Mouse (Mus musculus) B cell, adult 2 months (primary cell): ENCODE results near the gene Ciz1.
A peak's percentile ranks its signal among the peaks of the same experiment; 100 is the strongest.
"Not testable (repeated sequence)": the region's sequence is repeated elsewhere in the genome, so short reads cannot be mapped to it uniquely, and the experiment has no call there.

ENCODE experiments used
- DNase-seq, 2 experiments: peaks; one replicate each; pipeline ENCODE4 v3.0.0; 2022

Gene Ciz1

GRCm38 (mm10) chr2:32348311-32348710 lies 3.8 kb upstream of the Ciz1 start:
- DNase-seq: no peak

DNA sequence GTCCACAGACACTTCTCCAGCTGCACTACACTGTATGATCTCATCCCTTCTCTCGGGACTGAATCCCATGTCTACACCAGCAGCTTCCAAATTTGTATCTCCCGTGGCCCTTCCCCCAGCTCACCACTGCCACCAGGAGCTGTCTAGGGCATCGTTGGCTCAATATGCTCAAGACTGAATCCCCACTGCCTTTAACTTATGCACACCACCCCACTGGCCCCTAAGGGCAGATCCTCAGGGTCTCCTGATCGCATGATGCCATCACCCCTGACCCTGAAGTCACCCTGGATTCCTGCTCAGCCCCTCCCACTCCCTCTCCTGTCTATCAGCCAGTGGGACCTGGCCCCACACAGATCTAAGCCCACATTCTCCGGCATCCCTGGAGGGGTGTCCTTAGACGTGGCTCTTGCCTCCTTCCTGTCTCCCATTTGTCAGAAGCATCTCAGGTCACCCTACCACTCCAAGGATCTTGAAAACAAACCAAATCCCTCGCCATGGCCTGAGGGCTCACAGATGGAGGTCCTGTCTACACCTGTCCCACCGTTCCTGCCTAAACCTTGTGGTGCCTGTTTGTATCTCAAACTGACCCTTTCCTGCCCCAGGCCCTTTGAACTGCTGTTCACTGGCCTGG lies 2.4 kb upstream of the Ciz1 start:
- DNase-seq: no peak

GRCm38 (mm10) chr2:32350471-32351051 lies 1.6 kb upstream of the Ciz1 start:
- peak in 1 of 2 experiments; percentile 6 for DNase-seq

DNA sequence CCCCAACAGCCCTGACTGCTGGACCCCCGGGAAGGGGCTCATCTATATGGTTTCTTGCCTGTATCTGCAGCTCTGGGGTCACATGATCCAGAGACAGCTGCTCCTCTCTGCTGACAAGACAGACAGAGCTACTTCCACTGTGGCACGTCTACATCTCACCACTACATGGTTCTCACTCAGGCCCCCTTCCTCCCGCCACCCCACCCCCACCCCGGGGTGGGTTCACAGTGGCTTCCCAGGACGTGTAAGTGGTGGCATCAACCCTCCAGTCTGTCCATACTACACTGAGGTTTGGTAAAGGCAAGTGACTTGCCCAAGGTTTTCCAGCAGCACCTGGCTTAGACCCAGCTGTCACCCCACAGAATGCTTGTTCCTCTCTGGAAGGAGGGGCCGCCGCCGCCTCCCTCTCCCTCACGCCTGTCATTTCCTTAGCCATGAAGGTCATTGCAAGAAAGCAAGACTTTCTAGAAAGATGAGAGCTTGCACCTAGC lies 611 bp upstream of the Ciz1 start:
- DNase-seq: peak in 1 of 2 experiments; percentile 10

GRCm38 (mm10) chr2:32353007-32353542 lies 948 bp downstream of the Ciz1 start, which contains the start of gene Dnm1:
TSS of gene Dnm1 (minus strand) at chr2:32353338.
- peak; percentile 94 for DNase-seq

GRCm38 (mm10) chr2:32353836-32354235 lies 1.7 kb downstream of the Ciz1 start:
- no peak for DNase-seq

GRCm38 (mm10) chr2:32354336-32354895 lies 2.3 kb downstream of the Ciz1 start:
- DNase-seq: no peak

DNA sequence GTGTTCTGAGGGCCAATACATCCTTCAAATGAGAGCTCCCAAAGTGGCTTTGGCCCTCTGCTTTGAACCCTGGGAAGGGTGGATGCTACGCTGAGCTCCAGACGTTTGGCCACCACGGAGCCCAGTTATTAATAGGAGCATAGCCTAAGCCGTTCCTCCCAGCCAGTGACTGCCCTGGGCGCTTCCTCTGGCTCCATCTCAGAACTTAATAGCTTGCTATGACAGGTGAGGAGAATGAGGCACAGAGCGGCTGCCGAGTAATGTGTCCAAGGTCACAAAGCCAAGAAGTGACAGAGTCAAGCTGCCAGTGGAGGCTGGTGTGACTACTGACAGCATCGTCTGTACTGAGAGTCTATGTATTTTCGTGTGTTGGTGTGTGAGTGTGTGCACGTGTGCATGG lies 4.1 kb downstream of the Ciz1 start:
- DNase-seq: no peak

- no peak for DNase-seq
Observed at GRCm38 (mm10) chr2:32357710-32358109, 5.6 kb downstream of the Ciz1 start.

DNA sequence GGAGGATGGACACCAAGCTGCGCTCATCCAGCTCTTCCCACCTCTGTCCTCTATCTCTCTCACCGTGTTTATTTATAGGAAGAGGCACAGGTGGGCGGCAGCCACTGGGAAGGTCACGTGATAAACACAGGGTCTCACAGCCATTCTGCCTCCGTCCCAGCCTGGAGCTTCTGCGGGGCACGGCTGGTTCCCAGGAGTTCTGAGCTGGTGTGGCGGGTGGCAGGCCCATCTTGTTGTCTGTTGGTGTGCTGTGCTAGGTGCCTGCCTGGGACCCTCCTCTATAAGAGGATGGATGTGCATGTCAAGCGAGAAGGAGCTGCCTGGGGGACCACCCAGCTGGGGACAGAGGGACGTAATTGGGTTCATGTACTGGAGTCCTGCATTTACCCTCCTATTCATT lies 6.3 kb downstream of the Ciz1 start:
- no peak for DNase-seq

DNA sequence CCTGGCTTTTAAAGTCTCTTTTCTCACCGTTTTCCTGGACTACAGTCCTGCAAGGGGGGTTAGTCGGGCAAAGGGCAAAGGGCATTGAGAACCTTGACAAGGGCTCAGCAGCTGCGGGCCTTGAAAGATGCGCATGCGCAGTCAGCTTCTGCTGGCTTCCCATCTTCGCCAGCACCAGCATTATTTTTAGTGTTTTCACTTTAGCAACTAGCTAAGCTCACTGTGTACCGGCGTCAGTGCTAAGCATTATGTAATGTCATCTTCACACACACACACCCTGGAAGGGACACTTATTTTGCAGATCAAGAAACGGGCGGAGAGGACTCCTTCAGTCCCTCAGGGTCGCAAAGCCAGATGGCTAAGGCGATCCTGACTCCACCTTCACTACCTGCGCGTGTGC lies 8.6 kb downstream of the Ciz1 start:
- DNase-seq: peak; percentile 66 to 67

DNA sequence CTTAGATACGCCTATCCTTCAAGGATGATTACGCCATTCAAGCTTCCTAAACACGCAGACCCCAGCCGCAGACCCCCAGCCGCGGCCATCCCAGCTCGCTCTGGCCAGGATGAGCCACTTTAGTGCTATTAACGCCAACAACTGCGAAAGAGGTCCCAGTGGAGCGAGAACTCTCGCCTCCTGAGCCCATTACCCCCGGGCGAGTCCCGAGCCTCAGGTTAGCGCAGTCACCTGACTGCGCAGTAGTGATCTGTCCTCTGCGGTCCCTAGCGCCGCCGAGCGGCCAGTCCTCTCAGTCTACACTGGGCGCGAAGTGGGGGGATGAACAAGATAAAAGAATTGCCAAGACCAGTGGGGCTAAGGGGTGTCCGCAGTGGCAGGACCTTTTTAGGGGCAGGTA lies 9.3 kb downstream of the Ciz1 start:
- DNase-seq: peak; percentile 77 to 79

DNA sequence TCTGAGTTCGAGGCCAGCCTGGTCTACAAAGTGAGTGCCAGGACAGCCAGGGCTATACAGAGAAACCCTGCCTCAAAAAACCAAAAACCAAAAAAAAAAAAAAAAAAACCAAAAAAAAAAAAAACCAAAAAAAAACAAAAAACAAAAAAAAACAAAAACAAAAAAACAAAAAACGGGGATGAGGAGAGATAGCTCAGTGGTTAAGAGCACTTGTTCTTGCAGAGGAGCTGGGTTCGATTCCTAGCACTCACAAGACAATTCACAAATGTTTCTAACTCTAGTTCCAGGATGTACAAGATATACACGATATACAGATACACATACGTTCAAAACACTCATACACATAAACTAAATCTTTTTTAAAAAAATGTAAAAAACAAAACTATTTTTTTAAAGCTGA lies 10.1 kb downstream of the Ciz1 start:
- DNase-seq: not testable (repeated sequence)

DNA sequence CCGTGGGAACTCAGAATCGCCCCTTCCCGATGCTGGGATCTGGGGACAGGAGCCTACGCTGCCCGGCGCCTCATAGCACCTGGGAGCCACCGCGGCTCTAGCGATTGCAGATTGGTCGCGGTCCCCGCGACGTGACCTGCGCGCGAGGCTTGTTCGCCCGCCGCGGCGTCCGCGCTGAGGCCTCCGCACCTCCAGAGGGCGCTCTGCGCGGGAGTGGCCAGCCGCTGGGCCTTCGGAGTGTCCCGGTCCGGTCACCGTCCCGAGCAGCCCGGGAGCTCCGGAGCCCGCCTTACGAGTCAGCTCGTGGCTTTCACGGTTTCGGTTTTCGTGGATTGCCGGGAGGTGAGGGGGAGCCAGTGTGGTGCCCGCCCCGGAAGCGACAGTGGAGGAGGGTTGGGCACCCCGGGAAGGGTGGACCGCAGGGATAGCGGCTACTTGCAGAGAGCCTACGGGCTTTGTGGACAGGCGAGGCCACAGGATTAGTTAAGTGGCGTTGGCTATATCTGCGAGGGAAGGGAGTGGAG lies 10.8 kb downstream of the Ciz1 start:
- DNase-seq: peak; percentile 93 to 95

DNA sequence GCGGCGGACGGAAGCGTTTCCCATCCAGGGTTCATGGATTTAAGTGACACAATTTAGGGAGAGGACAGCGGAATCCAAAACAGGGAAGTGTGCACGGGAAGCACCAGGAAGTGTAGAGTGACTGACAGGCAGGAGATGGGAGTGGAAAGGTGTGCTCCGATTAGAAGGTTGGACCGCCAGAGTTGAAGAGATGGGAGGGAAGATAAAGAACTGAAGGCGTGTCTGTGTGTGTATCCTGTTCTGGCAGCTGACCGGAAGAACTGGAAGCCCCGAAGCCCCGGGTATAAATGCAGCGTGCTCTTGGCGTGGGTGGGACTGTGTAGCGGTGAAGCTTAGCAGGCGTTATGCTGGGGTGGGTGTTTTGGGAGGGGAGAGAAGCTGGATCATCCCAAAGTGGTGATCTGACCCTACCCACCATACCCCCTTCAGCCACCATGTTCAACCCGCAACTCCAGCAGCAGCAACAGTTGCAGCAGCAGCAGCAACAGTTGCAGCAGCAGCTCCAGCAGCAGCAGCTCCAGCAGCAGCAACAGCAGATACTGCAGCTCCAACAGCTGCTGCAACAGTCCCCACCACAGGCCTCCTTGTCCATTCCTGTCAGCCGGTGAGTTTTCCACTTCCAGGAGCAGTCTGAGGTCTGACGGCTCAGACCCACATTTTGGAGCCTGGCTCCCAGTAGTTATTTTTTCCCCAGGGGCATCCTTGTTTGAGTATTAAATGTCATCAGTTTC lies 11.4 kb downstream of the Ciz1 start:
- peak; percentile 31 to 34 for DNase-seq

GRCm38 (mm10) chr2:32364121-32364520 lies 12.0 kb downstream of the Ciz1 start:
- no peak for DNase-seq

DNA sequence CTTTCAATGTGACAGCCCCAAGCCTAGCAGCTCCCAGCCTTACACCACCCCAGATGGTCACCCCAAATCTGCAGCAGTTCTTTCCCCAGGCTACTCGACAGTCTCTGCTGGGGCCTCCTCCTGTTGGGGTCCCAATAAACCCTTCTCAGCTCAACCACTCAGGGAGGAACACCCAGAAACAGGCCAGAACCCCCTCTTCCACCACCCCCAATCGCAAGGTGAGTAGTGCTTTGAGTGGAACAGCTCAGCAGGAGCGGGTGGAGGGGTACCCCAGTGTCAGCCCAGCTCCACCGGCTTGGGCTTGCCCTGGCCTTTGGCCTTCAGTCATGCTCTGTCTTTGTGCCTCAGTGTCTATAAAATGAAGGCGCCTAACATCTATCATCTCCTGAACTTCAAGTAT lies 15.2 kb downstream of the Ciz1 start:
- no peak for DNase-seq

DNA sequence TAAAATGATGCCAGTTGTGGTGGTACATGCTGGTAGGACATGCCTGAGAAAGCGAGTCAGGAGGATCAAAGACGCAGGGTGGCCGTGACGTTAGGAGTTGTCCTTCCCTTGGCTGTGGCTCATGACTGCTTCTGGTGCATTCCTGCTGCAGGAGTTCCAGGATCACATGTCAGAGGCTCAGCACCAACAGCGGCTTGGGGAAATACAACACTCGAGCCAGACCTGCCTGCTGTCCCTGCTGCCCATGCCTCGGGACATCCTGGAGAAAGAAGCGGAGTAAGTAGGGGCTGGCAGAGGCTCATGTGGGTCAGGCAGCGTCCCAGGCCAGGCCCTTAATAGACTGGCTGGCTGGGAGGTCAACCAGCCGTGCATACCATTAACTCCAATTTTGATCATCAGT lies 22.1 kb downstream of the Ciz1 start:
- DNase-seq: no peak

GRCm38 (mm10) chr2:32375317-32375940 lies 23.3 kb downstream of the Ciz1 start:
- DNase-seq: no peak

DNA sequence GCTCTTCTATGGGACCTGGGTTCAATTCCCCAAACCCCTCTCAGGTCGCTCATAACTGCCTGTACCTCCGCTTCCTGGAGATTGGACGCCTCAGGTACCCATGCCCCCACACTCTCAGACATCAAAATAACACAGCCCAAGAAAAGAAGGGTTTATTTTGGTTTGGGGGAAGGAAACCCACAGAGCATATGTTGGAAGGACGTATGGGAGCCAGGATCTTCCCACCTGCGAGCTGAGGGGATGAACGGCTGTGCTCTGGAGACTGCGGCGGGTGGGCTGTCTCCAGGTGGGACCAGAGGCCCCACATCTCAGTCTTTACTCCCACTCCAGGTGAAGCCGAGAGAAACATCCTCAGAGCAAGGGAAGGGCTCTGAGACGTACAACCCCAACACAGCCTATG lies 24.8 kb downstream of the Ciz1 start:
- no peak for DNase-seq

DNA sequence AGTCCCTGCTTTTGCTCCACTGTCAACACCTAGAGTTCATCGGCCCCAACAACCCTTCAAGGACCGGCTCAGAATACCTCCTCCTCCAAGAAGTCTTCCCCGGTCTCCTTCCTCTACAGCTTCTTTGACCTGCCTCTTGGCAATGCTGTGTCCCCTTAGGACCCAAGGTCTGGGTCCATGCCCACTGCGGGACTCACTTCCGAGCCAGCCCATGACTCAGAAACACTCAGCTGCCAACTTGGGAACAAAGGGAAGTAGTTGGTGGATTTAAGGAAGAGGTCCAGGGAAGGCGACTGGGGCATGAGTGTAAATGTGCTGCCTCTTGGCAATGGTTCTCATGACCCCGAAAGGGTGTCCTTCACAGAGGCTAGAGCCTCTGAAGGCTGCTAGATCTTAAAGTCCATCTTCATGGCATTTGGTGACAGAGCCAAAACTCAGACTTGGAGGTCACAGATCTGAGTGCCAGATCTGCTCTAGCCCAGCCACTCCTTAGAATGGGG lies 27.9 kb downstream of the Ciz1 start:
- no peak for DNase-seq

- peak in 1 of 2 experiments; percentile 28 for DNase-seq
Observed at GRCm38 (mm10) chr2:32381141-32381774, 29.1 kb downstream of the Ciz1 start.
